Mouse (Mus musculus) C2C12 (cell line): ENCODE measurements around the gene Tecpr1. TPM values are rescaled to one million over a fixed set of nuclear protein-coding genes. Genes with fewer than 3 reads are reported as not detected.
A peak's percentile ranks its signal among the peaks of the same experiment; 100 is the strongest.

Experiments
- H3K27me3 ChIP-seq: one replicate; pipeline ENCODE4 v1.6.1; 2011; ENCODE audit not compliant: control insufficient read depth, insufficient read depth, insufficient read length
- H3K36me3 ChIP-seq: one replicate; pipeline ENCODE4 v1.6.1; 2011; ENCODE audit not compliant: control insufficient read depth, insufficient read depth
- H3K4me3 ChIP-seq: one replicate; pipeline ENCODE4 v1.5.1; 2011; ENCODE audit warnings: mild to moderate bottlenecking, control low read depth; ENCODE audit not compliant: poor library complexity, insufficient read depth, severe bottlenecking
- H3K79me2 ChIP-seq: one replicate; pipeline ENCODE4 v1.6.1; 2011; ENCODE audit not compliant: control insufficient read depth, insufficient read depth
- H3K79me3 ChIP-seq: one replicate; pipeline ENCODE4 v1.6.1; 2011; ENCODE audit warnings: low read depth, control low read depth
- H3ac ChIP-seq: one replicate; pipeline ENCODE3; 2011; ENCODE audit warnings: low read depth; ENCODE audit not compliant: control insufficient read depth, insufficient read length
- CEBPB ChIP-seq: IDR thresholded peaks from one replicate; pipeline ENCODE4 v1.6.1; 2011; ENCODE audit warnings: low read depth, mild to moderate bottlenecking, control low read depth, moderate library complexity
- CTCF ChIP-seq: IDR thresholded peaks from one replicate; pipeline ENCODE4 v1.5.1; 2011; ENCODE audit not compliant: control insufficient read depth, insufficient read depth, insufficient read length
- FOSL1 ChIP-seq: IDR thresholded peaks from one replicate; pipeline ENCODE4 v1.8.0; 2011; ENCODE audit warnings: mild to moderate bottlenecking, low read length; ENCODE audit not compliant: poor library complexity, insufficient read depth, severe bottlenecking
- MAX ChIP-seq: IDR thresholded peaks from one replicate; pipeline ENCODE4 v1.6.1; 2011; ENCODE audit warnings: mild to moderate bottlenecking, control low read depth
- MYOD1 ChIP-seq: IDR thresholded peaks from one replicate; pipeline ENCODE4 v1.6.1; 2011; ENCODE audit warnings: low read depth; ENCODE audit not compliant: control insufficient read depth, insufficient read length
- MYOG ChIP-seq: IDR thresholded peaks from one replicate; pipeline ENCODE4 v1.6.1; 2011; ENCODE audit not compliant: control insufficient read depth, insufficient read length; ENCODE audit errors: extremely low read depth
- USF1 ChIP-seq: IDR thresholded peaks from one replicate; pipeline ENCODE4 v1.6.1; 2011; ENCODE audit warnings: low read depth, mild to moderate bottlenecking, control low read depth, moderate library complexity
- polyA plus RNA-seq: library from polyadenylated mRNA; unstranded; fragments of >200 nt; fragmentation: generic; extraction: Trizol; gene quantifications from one replicate; pipeline ENCODE4 v1.2.1, GENCODE M21; 2012; ENCODE audit warnings: missing spikeins

The Tecpr1 gene
- polyA plus RNA-seq, 1 experiment: 10.5 TPM

DNA sequence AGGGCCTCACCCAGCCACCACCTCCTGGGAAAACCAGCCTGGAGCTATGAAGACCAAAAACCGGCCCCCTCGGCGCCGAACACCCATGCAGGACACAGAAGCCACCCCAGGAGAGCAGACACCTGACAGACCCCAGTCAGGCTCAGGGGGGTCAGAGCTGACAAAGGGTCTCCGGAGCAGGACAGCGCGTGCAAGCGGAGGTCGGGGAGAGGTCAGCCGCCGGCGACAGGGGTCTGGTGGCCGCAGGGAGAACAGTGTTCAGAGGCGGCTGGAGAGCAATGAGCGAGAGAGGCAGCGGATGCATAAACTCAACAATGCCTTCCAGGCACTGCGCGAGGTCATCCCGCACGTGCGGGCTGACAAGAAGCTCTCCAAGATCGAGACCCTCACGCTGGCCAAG, 32.4 kb downstream of the Tecpr1 start:
- Histone ChIP-seq H3ac (no peak overlapping the region), H3K36me3 (no peaks in the 10 kb centered on the region), H3K79me2 (no peaks in the 10 kb centered on the region), H3K4me3 (no peak overlapping the region), H3K27me3 (no peaks in the 10 kb centered on the region), H3K79me3 (no peaks in the 10 kb centered on the region)
- TF ChIP-seq CTCF: no peak
- TF ChIP-seq CEBPB: no peak
- TF ChIP-seq MAX: no peak
- no peak for TF ChIP-seq MYOG
- no peak for TF ChIP-seq MYOD1
- no peak for TF ChIP-seq FOSL1
- TF ChIP-seq USF1: no peak

DNA sequence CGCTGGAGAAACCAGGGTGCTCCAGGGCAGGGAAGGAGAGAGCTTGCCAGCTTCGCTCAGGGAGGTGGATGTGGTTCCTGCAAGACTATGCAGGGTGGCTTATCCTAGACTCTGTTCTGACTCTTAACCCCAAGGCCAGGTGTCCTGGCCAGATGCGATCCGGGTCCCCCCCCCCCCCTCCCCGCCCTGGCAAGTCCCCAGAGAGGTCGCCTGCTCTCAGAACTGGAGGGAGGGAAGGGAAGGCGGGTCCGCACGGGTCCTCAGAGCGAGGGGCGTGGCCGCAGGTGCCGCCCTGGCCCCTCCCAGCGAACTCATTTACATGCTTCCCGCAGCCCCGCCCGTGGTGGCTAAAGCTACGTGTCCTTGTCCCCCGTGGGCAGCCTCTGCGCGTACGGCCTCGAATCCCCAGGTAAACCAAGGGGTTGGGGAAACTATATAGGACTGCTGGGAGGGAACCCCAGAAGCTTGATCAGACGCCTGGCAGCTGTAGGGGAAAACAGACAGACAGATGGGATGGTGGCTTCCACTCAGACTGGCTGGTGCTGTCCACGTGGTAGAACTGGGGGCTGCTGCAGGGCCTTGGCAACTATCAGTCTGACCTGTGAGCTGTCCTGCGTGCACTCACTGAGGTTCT, 33.3 kb downstream of the Tecpr1 start, which contains the start of gene Bhlha15:
Gene Bhlha15 (plus strand): TSS at position 337 of the 634 bp plus-strand sequence.
- Histone ChIP-seq H3K4me3 (no peak within 1 kb of the TSS), H3ac (no peak within 1 kb of the TSS), H3K27me3 (no peaks in the 10 kb centered on the region), H3K79me2 (no peaks in the 10 kb centered on the region), H3K36me3 (no peaks in the 10 kb centered on the region), H3K79me3 (no peaks in the 10 kb centered on the region)
- no peak for TF ChIP-seq MYOD1
- no peak for TF ChIP-seq USF1
- TF ChIP-seq CEBPB: no peak
- no peak for TF ChIP-seq FOSL1
- no peak for TF ChIP-seq MAX
- no peak for TF ChIP-seq CTCF
- no peak for TF ChIP-seq MYOG

DNA sequence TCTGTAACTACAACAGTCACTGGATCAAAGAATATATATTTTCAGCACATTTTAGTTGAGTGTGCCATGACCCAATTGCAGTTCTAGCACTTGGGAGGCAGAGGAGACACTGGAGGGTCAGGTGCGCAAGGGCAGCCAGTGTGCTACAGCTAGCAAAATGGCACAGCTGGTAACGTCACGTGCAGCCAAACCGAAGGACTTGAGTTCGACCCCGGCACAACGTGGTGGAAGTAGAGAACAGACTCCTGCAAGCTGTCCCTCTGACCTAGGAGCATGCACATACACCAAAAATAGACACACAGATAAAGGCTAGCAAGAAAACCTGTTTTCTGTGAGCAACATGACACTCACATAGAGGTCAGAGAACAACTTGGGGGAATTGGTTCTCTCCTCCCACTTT, 34.1 kb downstream of the Tecpr1 start:
- no peaks in the 10 kb centered on the region for H3K79me2 ChIP-seq
- no peak overlapping the region for H3ac ChIP-seq
- H3K36me3 ChIP-seq: no peaks in the 10 kb centered on the region
- no peaks in the 10 kb centered on the region for H3K79me3 ChIP-seq
- no peak overlapping the region for H3K4me3 ChIP-seq
- TF ChIP-seq CTCF: no peak
- no peaks in the 10 kb centered on the region for H3K27me3 ChIP-seq

DNA sequence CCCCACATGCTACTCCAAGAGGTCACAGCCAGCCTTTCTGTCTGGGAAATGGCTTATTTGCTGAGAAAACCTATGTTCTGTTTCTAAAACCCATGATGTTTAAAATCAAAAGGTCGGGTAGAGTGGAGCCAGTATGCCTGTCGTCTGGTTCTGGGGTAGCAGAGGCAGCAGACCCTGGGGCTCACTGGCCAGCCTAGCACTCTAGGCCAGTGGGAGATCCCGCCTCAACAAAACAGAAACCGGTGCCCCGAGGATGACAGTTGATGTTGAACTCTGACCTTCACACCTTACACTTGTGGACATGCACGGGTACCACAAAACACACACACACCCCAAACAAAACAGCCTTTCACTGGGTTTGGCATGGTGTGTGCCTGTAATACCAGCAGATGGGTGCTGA, 35.0 kb downstream of the Tecpr1 start:
- Histone ChIP-seq H3K27me3 (no peaks in the 10 kb centered on the region), H3ac (no peak overlapping the region), H3K79me2 (no peaks in the 10 kb centered on the region), H3K79me3 (no peaks in the 10 kb centered on the region), H3K36me3 (no peaks in the 10 kb centered on the region), H3K4me3 (no peak overlapping the region)
- TF ChIP-seq FOSL1 (no peak), MYOG (no peak), CEBPB (no peak), MAX (no peak), USF1 (no peak), CTCF (no peak), MYOD1 (no peak)

DNA sequence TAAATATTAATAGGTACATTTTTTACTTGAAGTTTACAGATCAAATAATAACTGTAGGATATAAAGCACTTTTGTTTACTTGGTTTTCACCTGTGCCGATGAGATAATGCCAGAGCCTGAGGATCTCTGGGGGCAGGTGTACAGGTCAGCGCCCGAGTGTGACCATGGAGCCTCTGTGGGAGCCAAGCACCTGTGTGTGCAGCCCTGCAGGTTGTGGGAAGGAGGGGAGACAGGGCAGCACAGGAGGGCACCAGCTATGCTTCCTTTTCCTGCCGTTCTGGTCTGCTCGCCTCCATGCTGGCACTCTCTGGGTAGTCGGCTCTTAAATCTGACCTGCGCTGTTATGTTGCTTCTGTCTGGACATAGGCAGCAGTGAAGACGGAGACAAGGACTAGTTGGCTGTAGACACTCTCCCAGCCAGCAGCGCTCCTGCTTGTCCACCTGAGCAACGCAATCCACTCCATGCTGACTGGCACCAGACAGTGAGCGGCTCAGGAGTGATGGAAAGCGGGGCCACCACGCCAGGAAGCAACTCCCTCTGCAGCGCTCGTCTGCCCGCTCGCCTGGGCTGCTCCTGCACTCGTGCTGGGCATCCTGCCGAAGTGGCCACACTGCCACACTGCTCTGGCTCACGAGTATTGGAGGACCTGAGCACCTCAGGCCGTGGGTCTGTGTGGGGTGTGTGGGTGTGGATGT, 38.9 kb downstream of the Tecpr1 start:
- Histone ChIP-seq H3K79me3 (peaks cover 1% of the 10 kb centered on the region), H3ac (no peak overlapping the region), H3K36me3 (no peaks in the 10 kb centered on the region), H3K4me3 (no peak overlapping the region), H3K79me2 (no peaks in the 10 kb centered on the region), H3K27me3 (no peaks in the 10 kb centered on the region)
- TF ChIP-seq FOSL1: no peak
- no peak for TF ChIP-seq CTCF
- TF ChIP-seq CEBPB: no peak
- no peak for TF ChIP-seq USF1
- TF ChIP-seq MYOD1: no peak
- TF ChIP-seq MYOG: no peak
- TF ChIP-seq MAX: no peak

DNA sequence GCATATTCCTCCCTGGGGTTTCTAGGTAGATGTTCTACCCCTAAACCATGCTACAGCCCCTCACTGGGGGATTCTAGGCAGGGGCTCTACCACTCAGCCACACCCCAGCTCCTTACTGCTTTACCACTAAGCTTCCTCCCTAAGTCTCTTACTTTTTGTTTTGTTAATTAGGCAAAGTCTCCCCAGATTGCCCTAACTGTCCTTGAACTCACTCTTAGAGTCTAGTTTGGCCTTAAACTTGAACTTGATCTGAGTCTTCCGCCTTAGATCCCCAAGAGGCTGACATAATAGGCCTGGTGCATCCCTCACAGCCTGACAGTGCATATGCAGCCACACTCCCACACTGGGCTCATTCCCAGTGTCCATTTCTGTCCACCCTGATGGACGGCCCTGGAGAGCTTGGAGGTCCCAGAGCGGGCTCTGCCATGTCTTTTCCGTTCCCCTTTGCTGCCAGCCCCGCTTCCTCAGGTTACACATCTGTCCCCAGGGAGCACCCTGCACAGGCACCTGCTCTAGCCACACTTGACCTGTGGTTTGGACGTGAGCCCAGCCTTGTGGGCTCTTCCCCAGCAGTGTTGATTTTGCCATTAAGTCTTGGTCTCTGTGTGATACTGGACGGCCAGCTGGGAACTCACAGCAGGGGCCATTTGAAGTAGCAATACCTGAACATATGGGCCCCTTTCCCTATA, 39.6 kb downstream of the Tecpr1 start:
- Histone ChIP-seq H3K79me2 (no peaks in the 10 kb centered on the region), H3K27me3 (no peaks in the 10 kb centered on the region), H3K79me3 (peaks cover 1% of the 10 kb centered on the region), H3K4me3 (no peak overlapping the region), H3ac (no peak overlapping the region), H3K36me3 (no peaks in the 10 kb centered on the region)
- TF ChIP-seq MYOD1 (peak; percentile 66), USF1 (no peak), CEBPB (no peak)
